Mouse (Mus musculus) kidney, adult 11 months (tissue): ENCODE data around the gene Clpb.
"Not testable (repeated sequence)": the region's sequence is repeated elsewhere in the genome, so short reads cannot be mapped to it uniquely, and the experiment has no call there.

ENCODE experiments used
- DNase-seq: peaks from one replicate; pipeline ENCODE4 v3.0.0; 2022

Clpb gene

GRCm38 (mm10) chr7:101663514-101664159 is at the start of gene Clpb:
Gene Clpb (plus strand): TSS chr7:101663633.
- DNase-seq = peak; percentile 98

GRCm38 (mm10) chr7:101615406-101615805 is 48.0 kb upstream of the Clpb start:
- peak; percentile 11 for DNase-seq

- no peak for DNase-seq
Observed at GRCm38 (mm10) chr7:101616136-101616835, 47.1 kb upstream of the Clpb start.

- no peak for DNase-seq
Observed at GRCm38 (mm10) chr7:101617438-101618165, 45.8 kb upstream of the Clpb start.

GRCm38 (mm10) chr7:101618273-101618672 is 45.2 kb upstream of the Clpb start:
- DNase-seq = no peak

GRCm38 (mm10) chr7:101620373-101620772 is 43.1 kb upstream of the Clpb start:
- no peak for DNase-seq

- DNase-seq = not testable (repeated sequence)
Observed at GRCm38 (mm10) chr7:101621861-101622260, 41.6 kb upstream of the Clpb start.

GRCm38 (mm10) chr7:101624283-101624682 is 39.1 kb upstream of the Clpb start:
- DNase-seq = no peak

GRCm38 (mm10) chr7:101627166-101627565 is 36.3 kb upstream of the Clpb start:
- DNase-seq = not testable (repeated sequence)

- DNase-seq = no peak
Observed at GRCm38 (mm10) chr7:101628481-101628880, 35.0 kb upstream of the Clpb start.

- DNase-seq = no peak
Observed at GRCm38 (mm10) chr7:101633629-101634177, 29.7 kb upstream of the Clpb start.

- DNase-seq = no peak
Observed at GRCm38 (mm10) chr7:101634513-101634912, 28.9 kb upstream of the Clpb start.

GRCm38 (mm10) chr7:101636056-101636455 is 27.4 kb upstream of the Clpb start:
- no peak for DNase-seq

GRCm38 (mm10) chr7:101643879-101644278 is 19.6 kb upstream of the Clpb start:
- no peak for DNase-seq

- DNase-seq = no peak
Observed at GRCm38 (mm10) chr7:101649729-101650128, 13.7 kb upstream of the Clpb start.

GRCm38 (mm10) chr7:101650565-101650964 is 12.9 kb upstream of the Clpb start:
- DNase-seq = no peak

GRCm38 (mm10) chr7:101653681-101654209 is 9.7 kb upstream of the Clpb start:
- no peak for DNase-seq

GRCm38 (mm10) chr7:101654936-101655335 is 8.5 kb upstream of the Clpb start:
- DNase-seq = no peak

- DNase-seq = no peak
Observed at GRCm38 (mm10) chr7:101662006-101662405, 1.4 kb upstream of the Clpb start.

GRCm38 (mm10) chr7:101666581-101666980 is 3.1 kb downstream of the Clpb start:
- peak; percentile 38 for DNase-seq

GRCm38 (mm10) chr7:101671601-101672280 is 8.3 kb downstream of the Clpb start:
- no peak for DNase-seq

GRCm38 (mm10) chr7:101673497-101673896 is 10.1 kb downstream of the Clpb start:
- DNase-seq = no peak
